Mouse (Mus musculus): ENCODE results near the gene Nos1ap.

The Nos1ap gene

GRCm38 (mm10) chr1:170499466-170499865 is 90.2 kb downstream of the Nos1ap start:
- DNase-seq, result no peak

- no peak for DNase-seq
Observed at GRCm38 (mm10) chr1:170498645-170499044, 91.0 kb downstream of the Nos1ap start.

- DNase-seq, result no peak
Observed at GRCm38 (mm10) chr1:170496221-170496620, 93.4 kb downstream of the Nos1ap start.

GRCm38 (mm10) chr1:170495538-170496183 is 94.0 kb downstream of the Nos1ap start:
- no peak for DNase-seq

GRCm38 (mm10) chr1:170492527-170492926 is 97.1 kb downstream of the Nos1ap start:
- DNase-seq, result no peak

- DNase-seq, result no peak
Observed at GRCm38 (mm10) chr1:170492027-170492426, 97.6 kb downstream of the Nos1ap start.

- DNase-seq, result no peak
Observed at GRCm38 (mm10) chr1:170489936-170490335, 99.7 kb downstream of the Nos1ap start.

GRCm38 (mm10) chr1:170489450-170489849 is 100.2 kb downstream of the Nos1ap start:
- no peak for DNase-seq

GRCm38 (mm10) chr1:170485119-170485518 is 104.5 kb downstream of the Nos1ap start:
- DNase-seq, result no peak

- DNase-seq, result no peak
Observed at GRCm38 (mm10) chr1:170482236-170482905, 107.3 kb downstream of the Nos1ap start.

GRCm38 (mm10) chr1:170481093-170481492 is 108.6 kb downstream of the Nos1ap start:
- no peak for DNase-seq

GRCm38 (mm10) chr1:170479458-170479798 is 110.2 kb downstream of the Nos1ap start:
- DNase-seq, result no peak

- no peak for DNase-seq
Observed at GRCm38 (mm10) chr1:170478791-170479457, 110.7 kb downstream of the Nos1ap start.

GRCm38 (mm10) chr1:170477636-170478600 is 111.7 kb downstream of the Nos1ap start:
- DNase-seq, result peak; percentile 37

GRCm38 (mm10) chr1:170473460-170473859 is 116.2 kb downstream of the Nos1ap start:
- no peak for DNase-seq

GRCm38 (mm10) chr1:170472861-170473260 is 116.8 kb downstream of the Nos1ap start:
- DNase-seq, result peak; percentile 31

- no peak for DNase-seq
Observed at GRCm38 (mm10) chr1:170466099-170467009, 123.3 kb downstream of the Nos1ap start.

GRCm38 (mm10) chr1:170462140-170462539 is 127.5 kb downstream of the Nos1ap start:
- DNase-seq, result no peak

GRCm38 (mm10) chr1:170459896-170460602 is 129.6 kb downstream of the Nos1ap start:
- DNase-seq, result peak; percentile 47

- peak; percentile 38 for DNase-seq
Observed at GRCm38 (mm10) chr1:170457673-170458072, 132.0 kb downstream of the Nos1ap start.

Data from lung, postnatal 36 days (tissue).